Mouse (Mus musculus): ENCODE measurements around the gene Gm35315. TPM values are rescaled to one million over a fixed set of nuclear protein-coding genes. Genes with fewer than 3 reads are reported as not detected.
"Not testable (repeated sequence)": the region's sequence is repeated elsewhere in the genome, so short reads cannot be mapped to it uniquely, and the experiment has no call there.

Gene Gm35315
- polyA plus RNA-seq, 1 experiment from 2014 or later: 1.7 TPM

DNA sequence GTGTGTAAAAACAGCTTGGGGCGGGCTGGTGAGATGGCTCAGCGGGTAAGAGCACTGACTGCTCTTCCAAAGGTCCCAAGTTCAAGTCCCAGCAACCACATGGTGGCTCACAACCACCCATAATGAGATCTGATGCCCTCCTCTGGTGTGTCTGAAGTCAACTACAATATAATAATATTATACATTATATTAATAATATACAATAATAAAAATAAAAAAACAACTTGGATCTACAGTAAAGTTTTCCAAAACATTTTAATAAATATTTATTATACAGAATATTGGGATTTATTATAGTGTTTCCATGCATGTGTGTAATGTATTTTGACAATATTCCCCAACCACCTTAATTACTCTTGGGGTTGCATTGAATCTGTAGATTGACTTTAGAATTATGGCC lies 21.8 kb downstream of the Gm35315 start, which contains the start of gene Gm17655:
Gene Gm17655, minus strand, starts transcription at position 101 of the 400 bp plus-strand sequence.
- H3K4me1 ChIP-seq (ENCODE audit: insufficient read depth, low read length); H3K27ac ChIP-seq (ENCODE audit: low read length); H3K27me3 ChIP-seq (ENCODE audit: insufficient read depth, low read length); H3K4me2 ChIP-seq (replicated peaks; ENCODE audit: low read depth, low read length); H3K4me3 ChIP-seq (ENCODE audit: low read length); H3K9ac ChIP-seq (replicated peaks; ENCODE audit: low read length); ATAC-seq (ENCODE audit: low FRiP score, low TSS enrichment); H3K36me3 ChIP-seq (ENCODE audit: insufficient read depth, low read length): not testable (repeated sequence)
- peaks cover 17% of the 10 kb centered on the region for H3K9me3 ChIP-seq (ENCODE audit: low read length)
- 82% methylated on average over 2 of the region's 2 CpGs for WGBS

DNA sequence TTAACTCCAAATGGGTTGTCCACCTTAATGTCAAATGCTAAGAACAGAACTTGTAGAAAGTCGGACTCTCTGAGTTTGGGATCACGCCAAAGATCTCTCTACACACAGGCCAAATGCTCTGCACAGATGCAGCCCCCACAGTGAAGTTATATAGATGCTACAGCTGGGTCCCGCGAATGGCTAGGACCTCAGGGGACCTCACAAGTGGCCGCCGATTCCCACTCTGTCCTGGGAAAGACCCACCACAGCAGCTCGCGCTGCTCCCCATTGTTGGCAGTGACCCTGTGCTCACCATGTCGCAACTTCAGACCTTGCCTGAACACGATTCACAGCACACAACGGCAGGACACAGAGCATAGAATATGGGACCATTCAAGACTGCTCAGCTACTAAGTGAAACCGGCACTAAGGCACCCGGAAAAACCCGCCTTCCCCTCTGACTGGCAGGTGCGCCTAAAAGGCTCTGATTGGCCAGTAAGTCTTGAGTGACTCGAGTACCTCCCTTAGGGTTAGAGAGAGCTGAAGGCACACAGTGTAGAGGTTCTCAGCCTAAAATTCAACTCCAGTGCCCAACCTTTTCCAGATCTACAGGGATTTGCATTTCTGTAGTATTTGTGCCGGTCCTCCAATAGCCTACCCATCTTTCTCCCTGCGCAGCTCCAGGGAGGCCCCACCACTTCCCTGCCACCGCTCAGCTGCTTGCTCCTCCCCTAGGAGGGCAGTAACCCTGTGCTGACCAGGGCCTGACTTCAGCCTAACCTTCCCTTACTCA lies 36.4 kb downstream of the Gm35315 start:
- H3K27me3 ChIP-seq (ENCODE audit: insufficient read depth, low read length): no peaks in the 10 kb centered on the region
- peak overlapping the region; percentile 56 for H3K4me2 ChIP-seq (replicated peaks; ENCODE audit: low read depth, low read length)
- no peaks in the 10 kb centered on the region for H3K36me3 ChIP-seq (ENCODE audit: insufficient read depth, low read length)
- H3K9me3 ChIP-seq (ENCODE audit: low read length): peaks cover 7% of the 10 kb centered on the region; the same call in 1 of the 2 replicates
- WGBS: 1% methylated on average over 19 of the region's 19 CpGs
- ATAC-seq (ENCODE audit: low FRiP score, low TSS enrichment): peak; percentile 100
- no peaks in the 10 kb centered on the region for H3K4me1 ChIP-seq (ENCODE audit: insufficient read depth, low read length)
- peak overlapping the region; percentile 85 for H3K27ac ChIP-seq (ENCODE audit: low read length)
- H3K9ac ChIP-seq (replicated peaks; ENCODE audit: low read length): peak overlapping the region; percentile 76
- H3K4me3 ChIP-seq (ENCODE audit: low read length): peak overlapping the region; percentile 81

Other genes starting within 250 kb of the Gm35315 start
- gene Gm15446, start 171.0 kb downstream of the Gm35315 start, polyA plus RNA-seq (2015; fragmentation: Nextera tagmentation; extraction: Ambion mirVana): 0.72 and 0.76 TPM in 2 replicates
- gene Zfp932, start 97.9 kb downstream of the Gm35315 start, polyA plus RNA-seq (2015; fragmentation: Nextera tagmentation; extraction: Ambion mirVana): 19.8 and 24.0 TPM in 2 replicates
- gene Gm17655, start 21.9 kb downstream of the Gm35315 start, polyA plus RNA-seq (2015; fragmentation: Nextera tagmentation; extraction: Ambion mirVana): 4.2 and 6.9 TPM in 2 replicates
- 2.3 and 2.6 TPM in 2 replicates for gene Plcxd1, start 5.5 kb upstream of the Gm35315 start, polyA plus RNA-seq (2015; fragmentation: Nextera tagmentation; extraction: Ambion mirVana)
- 36.4 and 39.2 TPM in 2 replicates for gene Gtpbp6, start 13.8 kb upstream of the Gm35315 start, polyA plus RNA-seq (2015; fragmentation: Nextera tagmentation; extraction: Ambion mirVana)
- gene Zfp605, start 15.7 kb upstream of the Gm35315 start, polyA plus RNA-seq (2015; fragmentation: Nextera tagmentation; extraction: Ambion mirVana): 4.5 and 6.0 TPM in 2 replicates
- gene Chfr, start 41.4 kb upstream of the Gm35315 start, polyA plus RNA-seq (2015; fragmentation: Nextera tagmentation; extraction: Ambion mirVana): 39.4 and 42.8 TPM in 2 replicates
- 19.2 and 19.6 TPM in 2 replicates for gene Golga3, start 82.3 kb upstream of the Gm35315 start, polyA plus RNA-seq (2015; fragmentation: Nextera tagmentation; extraction: Ambion mirVana)
- 24.3 and 25.5 TPM in 2 replicates for gene Ankle2, start 136.6 kb upstream of the Gm35315 start, polyA plus RNA-seq (2015; fragmentation: Nextera tagmentation; extraction: Ambion mirVana)
- gene Pgam5, start 175.5 kb upstream of the Gm35315 start, polyA plus RNA-seq (2015; fragmentation: Nextera tagmentation; extraction: Ambion mirVana): 68.5 and 74.5 TPM in 2 replicates
- gene Pxmp2, start 191.8 kb upstream of the Gm35315 start, polyA plus RNA-seq (2015; fragmentation: Nextera tagmentation; extraction: Ambion mirVana): 25.1 and 27.3 TPM in 2 replicates
- gene Pole, start 191.9 kb upstream of the Gm35315 start, polyA plus RNA-seq (2015; fragmentation: Nextera tagmentation; extraction: Ambion mirVana): 30.3 and 32.1 TPM in 2 replicates
- gene P2rx2, start 248.8 kb upstream of the Gm35315 start, polyA plus RNA-seq (2015; fragmentation: Nextera tagmentation; extraction: Ambion mirVana): 1.1 and 1.2 TPM in 2 replicates